Mouse (Mus musculus) kidney, embryonic 16.5 days (tissue): ENCODE results near the gene Ikzf3. TPM values are rescaled to one million over a fixed set of nuclear protein-coding genes. Genes with fewer than 3 reads are reported as not detected.
A peak's percentile ranks its signal among the peaks of the same experiment; 100 is the strongest.

Experiments
- ATAC-seq: fragments of 200-750 bp; cut with Nextera tagmentation; 2 replicates; pipeline ENCODE4 v1.8.0; 2017; ENCODE audit warnings: moderate TSS enrichment; ENCODE audit not compliant: low FRiP score, low TSS enrichment
- H3K27ac ChIP-seq: fragments of 300-500 bp; sonication (generic); 2 replicates; pipeline ENCODE4 v1.5.1; 2014; ENCODE audit warnings: low read length
- H3K27me3 ChIP-seq: fragments of 300-500 bp; sonication (generic); 2 replicates; pipeline ENCODE4 v1.6.1; 2014; ENCODE audit warnings: low read length, control low read depth, mixed read lengths; ENCODE audit not compliant: insufficient read depth
- H3K36me3 ChIP-seq: fragments of 300-500 bp; sonication (generic); 2 replicates; pipeline ENCODE4 v1.6.1; 2014; ENCODE audit warnings: low read length, control low read depth, mixed read lengths; ENCODE audit not compliant: insufficient read depth
- H3K4me1 ChIP-seq: fragments of 300-500 bp; sonication (generic); 2 replicates; pipeline ENCODE4 v1.6.1; 2014; ENCODE audit warnings: low read length, control low read depth, mixed read lengths; ENCODE audit not compliant: insufficient read depth
- H3K4me2 ChIP-seq: fragments of 300-500 bp; sonication (generic); replicated peaks from 2 replicates; pipeline ENCODE4 v1.6.1; 2014; ENCODE audit warnings: low read depth, low read length
- H3K4me3 ChIP-seq: fragments of 300-500 bp; sonication (generic); 2 replicates; pipeline ENCODE4 v1.5.1; 2014; ENCODE audit warnings: mild to moderate bottlenecking, low read length
- H3K9ac ChIP-seq: fragments of 300-500 bp; sonication (generic); replicated peaks from 2 replicates; pipeline ENCODE4 v1.6.1; 2014; ENCODE audit warnings: low read length
- H3K9me3 ChIP-seq: fragments of 300-500 bp; sonication (generic); 2 replicates; pipeline ENCODE4 v1.6.1; 2016; ENCODE audit warnings: low read length, control low read depth
- WGBS: fragments of 180-500 bp; shearing (Covaris S2); extraction: QIAGEN DNeasy Blood & Tissue Kit; methylation state at CpG from one replicate; pipeline ENCODE4 v1.1.7; 2014; 5-methylcytosine and 5-hydroxymethylcytosine counted together
- polyA plus RNA-seq: library from polyadenylated mRNA; unstranded; fragments of >200 nt; fragmentation: Nextera tagmentation; extraction: Ambion mirVana; gene quantifications from 2 replicates; pipeline ENCODE4 v1.2.1, GENCODE M21; 2015

Ikzf3 gene
- polyA plus RNA-seq, 1 experiment from 2014 or later = 0.44 TPM

GRCm38 (mm10) chr11:98495176-98495719, 50.6 kb downstream of the Ikzf3 start:
- Histone ChIP-seq H3K27me3 (0 out of 2 replicates have a peak, but pooled peaks cover 2% of the 10 kb centered on the region), H3K9ac (no peak overlapping the region), H3K4me2 (no peak overlapping the region), H3K9me3 (no peaks in the 10 kb centered on the region), H3K27ac (no peak overlapping the region), H3K4me3 (no peak overlapping the region), H3K36me3 (no peaks in the 10 kb centered on the region), H3K4me1 (peaks cover 24% of the 10 kb centered on the region)
- WGBS = 82% methylated on average over 5 of the region's 5 CpGs
- ATAC-seq = no peak

GRCm38 (mm10) chr11:98493394-98493793, 52.4 kb downstream of the Ikzf3 start:
- no peak for ATAC-seq
- Histone ChIP-seq H3K4me1 (peaks cover 24% of the 10 kb centered on the region), H3K27ac (peak overlapping the region; percentile 63), H3K4me2 (no peak overlapping the region), H3K9me3 (no peaks in the 10 kb centered on the region), H3K36me3 (no peaks in the 10 kb centered on the region), H3K4me3 (no peak overlapping the region), H3K9ac (no peak overlapping the region), H3K27me3 (0 out of 2 replicates have a peak, but pooled peaks cover 2% of the 10 kb centered on the region)
- 28% methylated on average over 9 of the region's 9 CpGs for WGBS

- ATAC-seq = no peak
- Histone ChIP-seq H3K9me3 (no peaks in the 10 kb centered on the region), H3K4me3 (no peak overlapping the region), H3K27me3 (0 out of 2 replicates have a peak, but pooled peaks cover 2% of the 10 kb centered on the region), H3K27ac (peak overlapping the region; percentile 63), H3K36me3 (no peaks in the 10 kb centered on the region), H3K4me1 (peaks cover 24% of the 10 kb centered on the region), H3K4me2 (no peak overlapping the region), H3K9ac (no peak overlapping the region)
- 10% methylated on average over 7 of the region's 7 CpGs for WGBS
These were observed 52.9 kb downstream of the Ikzf3 start for GRCm38 (mm10) chr11:98492959-98493358.

- H3K4me1 ChIP-seq = peaks cover 15% of the 10 kb centered on the region
- H3K9me3 ChIP-seq = no peaks in the 10 kb centered on the region
- H3K27ac ChIP-seq = no peak overlapping the region
- 0 out of 2 replicates have a peak, but pooled peaks cover under 1% of the 10 kb centered on the region for H3K27me3 ChIP-seq
- H3K4me3 ChIP-seq = no peak overlapping the region
- ATAC-seq = no peak
- no peak overlapping the region for H3K4me2 ChIP-seq
- 55% methylated on average over 7 of the region's 7 CpGs for WGBS
- no peaks in the 10 kb centered on the region for H3K36me3 ChIP-seq
- no peak overlapping the region for H3K9ac ChIP-seq
These were observed 54.3 kb downstream of the Ikzf3 start for GRCm38 (mm10) chr11:98491571-98491970.

GRCm38 (mm10) chr11:98488540-98489234, 57.1 kb downstream of the Ikzf3 start:
- ATAC-seq = no peak

GRCm38 (mm10) chr11:98487526-98488040, 58.2 kb downstream of the Ikzf3 start:
- H3K9me3 ChIP-seq = no peaks in the 10 kb centered on the region
- H3K27ac ChIP-seq = no peak overlapping the region
- no peak overlapping the region for H3K4me3 ChIP-seq
- no peak overlapping the region for H3K9ac ChIP-seq
- ATAC-seq = no peak
- WGBS = 58% methylated on average over 5 of the region's 5 CpGs
- H3K4me1 ChIP-seq = peaks cover 9% of the 10 kb centered on the region
- no peak overlapping the region for H3K4me2 ChIP-seq
- no peaks in the 10 kb centered on the region for H3K27me3 ChIP-seq
- no peaks in the 10 kb centered on the region for H3K36me3 ChIP-seq

More at GRCm38 (mm10) chr11:98488540-98489234, 57.1 kb downstream of the Ikzf3 start:
- 48% methylated on average over 20 of the region's 20 CpGs for WGBS
- no peak overlapping the region for H3K4me2 ChIP-seq
- no peak overlapping the region for H3K9ac ChIP-seq
- H3K4me1 ChIP-seq = peaks cover 14% of the 10 kb centered on the region
- H3K9me3 ChIP-seq = no peaks in the 10 kb centered on the region
- no peak overlapping the region for H3K4me3 ChIP-seq
- H3K36me3 ChIP-seq = no peaks in the 10 kb centered on the region
- no peaks in the 10 kb centered on the region for H3K27me3 ChIP-seq
- H3K27ac ChIP-seq = no peak overlapping the region

- H3K4me2 ChIP-seq = no peak overlapping the region
- H3K9ac ChIP-seq = no peak overlapping the region
- 77% methylated on average over 2 of the region's 2 CpGs for WGBS
- ATAC-seq = no peak
- H3K4me1 ChIP-seq = no peaks in the 10 kb centered on the region
- H3K27me3 ChIP-seq = no peaks in the 10 kb centered on the region
- H3K27ac ChIP-seq = no peak overlapping the region
- H3K9me3 ChIP-seq = no peaks in the 10 kb centered on the region
- no peak overlapping the region for H3K4me3 ChIP-seq
- H3K36me3 ChIP-seq = no peaks in the 10 kb centered on the region
These were observed 60.1 kb downstream of the Ikzf3 start for GRCm38 (mm10) chr11:98485749-98486148.

- Histone ChIP-seq H3K9me3 (no peaks in the 10 kb centered on the region), H3K4me2 (no peak overlapping the region)
- WGBS = 76% methylated on average over 10 of the region's 10 CpGs
These were observed 63.8 kb downstream of the Ikzf3 start for GRCm38 (mm10) chr11:98482067-98482466.

GRCm38 (mm10) chr11:98481231-98481630, 64.6 kb downstream of the Ikzf3 start:
- Histone ChIP-seq H3K27me3 (no peaks in the 10 kb centered on the region), H3K4me3 (no peak overlapping the region), H3K9me3 (no peaks in the 10 kb centered on the region), H3K27ac (no peak overlapping the region), H3K9ac (no peak overlapping the region), H3K4me2 (no peak overlapping the region), H3K36me3 (no peaks in the 10 kb centered on the region), H3K4me1 (no peaks in the 10 kb centered on the region)
- 61% methylated on average over 6 of the region's 6 CpGs for WGBS
- ATAC-seq = no peak

More at GRCm38 (mm10) chr11:98482067-98482466, 63.8 kb downstream of the Ikzf3 start:
- H3K4me1 ChIP-seq = no peaks in the 10 kb centered on the region
- no peaks in the 10 kb centered on the region for H3K27me3 ChIP-seq
- no peak overlapping the region for H3K4me3 ChIP-seq
- H3K36me3 ChIP-seq = no peaks in the 10 kb centered on the region
- H3K27ac ChIP-seq = no peak overlapping the region
- no peak overlapping the region for H3K9ac ChIP-seq
- ATAC-seq = no peak

GRCm38 (mm10) chr11:98479940-98480497, 65.8 kb downstream of the Ikzf3 start:
- H3K4me1 ChIP-seq = no peaks in the 10 kb centered on the region
- ATAC-seq = no peak
- no peak overlapping the region for H3K4me3 ChIP-seq
- H3K4me2 ChIP-seq = no peak overlapping the region
- H3K9me3 ChIP-seq = no peaks in the 10 kb centered on the region
- H3K36me3 ChIP-seq = no peaks in the 10 kb centered on the region
- 79% methylated on average over 12 of the region's 12 CpGs for WGBS
- no peak overlapping the region for H3K9ac ChIP-seq
- H3K27me3 ChIP-seq = no peaks in the 10 kb centered on the region
- H3K27ac ChIP-seq = no peak overlapping the region
